Mouse (Mus musculus): ENCODE measurements around the gene Pkp2.
"Not testable (repeated sequence)": the region's sequence is repeated elsewhere in the genome, so short reads cannot be mapped to it uniquely, and the experiment has no call there.

Pkp2 gene

DNA sequence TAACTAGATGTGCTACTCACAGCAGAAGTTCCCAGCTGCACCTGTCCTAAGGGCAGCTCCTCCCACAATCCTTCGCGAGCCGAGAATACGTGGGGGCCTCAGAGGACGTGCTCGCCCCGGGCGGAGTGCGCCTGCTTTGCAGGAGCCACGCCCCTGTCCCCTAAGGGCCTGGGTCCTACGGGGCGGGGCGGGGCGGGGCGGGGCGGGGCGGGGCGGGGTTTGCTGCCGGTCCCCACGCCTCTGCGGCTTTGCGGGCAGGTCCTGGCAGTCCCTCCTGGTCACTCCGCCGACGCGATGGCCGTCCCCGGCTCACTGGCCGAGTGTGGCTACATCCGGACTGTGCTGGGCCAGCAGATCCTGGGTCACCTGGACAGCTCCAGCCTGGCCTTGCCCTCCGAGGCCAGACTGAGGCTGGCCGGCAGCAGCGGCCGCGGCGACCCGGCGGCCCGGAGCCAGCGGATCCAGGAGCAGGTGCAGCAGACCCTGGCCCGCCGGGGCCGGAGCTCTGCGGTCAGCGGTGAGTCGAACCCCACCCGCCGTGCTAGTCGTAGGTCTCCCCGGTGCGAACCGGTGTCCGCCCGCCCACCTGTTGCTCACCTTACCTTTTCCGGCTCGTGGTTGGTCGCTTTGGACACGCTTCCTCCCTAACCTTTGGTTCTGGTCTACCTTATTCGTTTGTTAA, at the start of gene Pkp2:
TSS of gene Pkp2 (plus strand) at position 240 of the 682 bp plus-strand sequence.
- in situ Hi-C loops (cut with MboI; ENCODE audit: low sequenced_read_pairs) = no loop called here

- in situ Hi-C loops (cut with MboI; ENCODE audit: low sequenced_read_pairs) = no loop called here
These were observed 15.7 kb upstream of the Pkp2 start for GRCm38 (mm10) chr16:16197374-16197773.

- in situ Hi-C loops (cut with MboI; ENCODE audit: low sequenced_read_pairs) = loop anchor here (10.0 kb wide), 1 partner anchor 383 kb away; no protein-coding TSS in a partner anchor
These were observed 11.1 kb upstream of the Pkp2 start for GRCm38 (mm10) chr16:16201991-16202390.

- in situ Hi-C loops (cut with MboI; ENCODE audit: low sequenced_read_pairs) = loop anchor here (10.0 kb wide), 1 partner anchor 380 kb away; no protein-coding TSS in a partner anchor
These were observed 8.5 kb upstream of the Pkp2 start for GRCm38 (mm10) chr16:16204648-16205047.

DNA sequence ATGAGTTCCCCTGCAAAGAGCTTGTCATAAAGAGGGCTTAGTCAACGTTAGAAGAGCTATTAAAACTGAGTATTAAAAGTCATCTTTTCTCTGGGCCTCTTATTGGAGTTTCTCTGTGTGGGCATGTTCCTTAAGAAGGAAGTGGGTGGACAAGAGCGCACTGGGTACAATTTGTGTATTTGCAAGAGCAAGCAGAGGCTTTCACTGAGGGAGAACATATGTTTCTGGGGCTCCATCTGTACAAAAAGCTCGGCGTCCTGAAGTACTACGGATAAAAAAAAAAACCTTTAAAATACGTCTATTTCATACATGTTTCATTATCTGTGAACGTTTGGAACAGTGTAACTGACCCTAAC, 417 bp upstream of the Pkp2 start:
- in situ Hi-C loops (cut with MboI; ENCODE audit: low sequenced_read_pairs) = no loop called here

- in situ Hi-C loops (cut with MboI; ENCODE audit: low sequenced_read_pairs) = no loop called here
These were observed 715 bp downstream of the Pkp2 start for GRCm38 (mm10) chr16:16213761-16214305.

DNA sequence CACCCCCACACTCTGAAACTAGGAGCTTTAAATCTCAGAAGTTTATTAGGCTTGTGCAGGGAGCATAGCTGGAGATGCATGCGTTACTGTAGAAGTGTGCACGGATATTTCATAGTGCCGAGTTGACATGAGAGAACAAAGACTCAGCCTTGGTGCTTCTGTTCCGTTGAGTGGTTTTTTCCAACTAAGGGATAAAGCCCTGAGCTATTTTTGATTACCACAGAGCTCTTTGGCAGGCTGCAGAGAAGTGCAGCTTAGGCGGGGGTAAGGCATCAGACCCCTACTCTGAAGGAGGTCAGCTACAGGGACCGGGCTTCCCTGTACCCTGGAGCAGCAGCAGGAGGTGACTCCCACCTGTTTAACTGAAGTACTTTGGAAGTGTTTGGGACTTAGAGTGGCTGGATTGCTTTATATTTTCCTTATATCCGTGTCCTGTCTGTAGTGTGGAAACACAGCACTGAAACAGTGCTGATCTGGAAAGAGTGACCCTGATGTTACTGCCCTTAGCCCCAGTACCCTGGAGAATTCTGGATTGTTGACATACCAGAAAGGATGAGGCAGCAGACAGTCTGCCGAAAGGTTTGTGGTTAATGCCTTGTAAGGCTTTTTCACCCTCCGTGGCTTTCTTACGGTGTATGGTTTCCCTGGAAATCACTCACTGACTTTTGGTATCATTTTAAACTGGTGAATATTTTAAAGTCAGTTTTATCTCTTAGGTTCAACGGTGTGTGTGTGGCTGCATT, 2.7 kb downstream of the Pkp2 start:
- in situ Hi-C loops (cut with MboI; ENCODE audit: low sequenced_read_pairs) = no loop called here

- in situ Hi-C loops (cut with MboI; ENCODE audit: low sequenced_read_pairs) = no loop called here
These were observed 3.8 kb downstream of the Pkp2 start for GRCm38 (mm10) chr16:16216934-16217333.

GRCm38 (mm10) chr16:16219835-16220234, 6.7 kb downstream of the Pkp2 start:
- in situ Hi-C loops (cut with MboI; ENCODE audit: low sequenced_read_pairs) = no loop called here

GRCm38 (mm10) chr16:16222651-16223050, 9.5 kb downstream of the Pkp2 start:
- in situ Hi-C loops (cut with MboI; ENCODE audit: low sequenced_read_pairs) = no loop called here

DNA sequence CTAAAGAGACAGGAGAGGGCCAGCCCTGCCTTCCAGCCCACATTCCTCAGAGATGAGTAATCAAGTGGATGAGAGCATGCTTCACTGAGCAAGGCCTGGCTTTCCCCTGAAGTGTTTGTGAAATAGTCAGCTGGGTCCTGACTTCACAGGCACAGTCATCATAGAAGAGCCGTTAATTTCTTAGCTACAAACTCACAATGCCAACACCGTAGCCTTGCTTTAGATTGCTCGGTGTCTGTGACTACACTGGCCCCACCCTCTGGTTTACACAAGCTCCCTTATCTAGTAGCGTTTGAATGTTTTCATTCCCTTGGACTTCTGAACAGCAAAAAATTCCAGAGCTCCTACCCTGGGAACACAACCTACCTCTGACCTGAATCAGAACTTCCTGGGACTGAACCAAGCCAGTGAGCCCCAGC, 11.4 kb downstream of the Pkp2 start:
- in situ Hi-C loops (cut with MboI; ENCODE audit: low sequenced_read_pairs) = no loop called here

DNA sequence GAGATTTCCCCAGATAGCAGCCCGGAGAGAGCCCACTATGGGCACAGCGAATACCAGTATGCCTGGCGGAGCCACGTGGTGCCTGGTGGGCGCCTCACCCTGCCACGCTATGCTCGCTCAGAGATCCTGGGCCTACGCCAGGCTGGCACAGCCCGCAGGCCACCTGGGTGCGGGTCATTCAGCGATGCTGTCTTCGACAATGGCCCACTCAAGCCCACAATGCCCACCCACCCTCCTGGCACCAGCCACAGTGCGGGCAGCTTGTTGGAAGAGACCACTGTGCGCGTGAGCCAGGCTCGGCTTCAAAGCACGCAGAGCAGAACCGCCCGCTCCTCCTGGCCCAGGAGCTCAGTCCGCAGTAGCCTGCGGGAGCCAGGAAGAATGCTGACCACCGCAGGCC, 12.7 kb downstream of the Pkp2 start:
- in situ Hi-C loops (cut with MboI; ENCODE audit: low sequenced_read_pairs) = no loop called here

GRCm38 (mm10) chr16:16230439-16230838, 17.3 kb downstream of the Pkp2 start:
- in situ Hi-C loops (cut with MboI; ENCODE audit: low sequenced_read_pairs) = no loop called here

GRCm38 (mm10) chr16:16233919-16234318, 20.8 kb downstream of the Pkp2 start:
- in situ Hi-C loops (cut with MboI; ENCODE audit: low sequenced_read_pairs) = no loop called here

- in situ Hi-C loops (cut with MboI; ENCODE audit: low sequenced_read_pairs) = not testable (repeated sequence)
These were observed 23.6 kb downstream of the Pkp2 start for GRCm38 (mm10) chr16:16236681-16237080.

DNA sequence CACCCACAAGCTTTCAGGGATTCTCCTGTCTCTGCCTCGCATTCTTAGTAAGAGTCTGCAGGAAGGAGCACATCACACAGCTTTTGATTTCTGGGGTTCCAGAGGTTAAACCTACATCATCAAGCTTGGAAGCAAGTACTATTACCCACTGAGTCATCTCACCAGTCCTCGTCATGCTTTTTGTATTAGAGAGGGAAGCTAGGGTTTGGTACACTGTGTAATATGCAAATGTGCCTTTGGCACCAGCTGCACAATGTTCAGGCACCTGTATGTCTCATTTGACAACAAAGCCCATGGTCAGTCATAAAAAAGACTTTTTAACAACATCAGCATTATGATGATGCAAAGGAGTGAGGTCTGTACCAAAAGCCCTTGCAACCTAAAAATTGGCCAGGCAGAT, 25.2 kb downstream of the Pkp2 start:
- in situ Hi-C loops (cut with MboI; ENCODE audit: low sequenced_read_pairs) = no loop called here

DNA sequence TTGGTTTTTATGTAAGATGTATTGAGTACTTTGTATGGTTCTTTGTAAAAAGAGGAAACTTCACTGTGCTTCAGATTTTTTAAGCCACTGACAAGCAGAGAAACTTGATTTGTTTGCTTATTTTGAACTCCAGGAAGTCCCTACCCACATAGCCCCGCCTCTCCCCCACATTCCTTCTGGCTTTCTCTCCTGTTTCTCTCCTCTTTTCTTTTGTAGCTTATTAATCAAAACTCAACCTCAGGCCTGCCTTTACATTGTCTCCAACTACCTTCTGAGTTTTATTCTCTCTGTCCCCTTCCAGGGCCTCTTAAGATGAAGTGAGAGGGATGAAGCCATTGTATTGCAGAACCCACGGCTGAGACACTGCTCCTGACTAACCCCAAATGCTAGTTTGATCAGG, 31.6 kb downstream of the Pkp2 start:
- in situ Hi-C loops (cut with MboI; ENCODE audit: low sequenced_read_pairs) = no loop called here

- in situ Hi-C loops (cut with MboI; ENCODE audit: low sequenced_read_pairs) = no loop called here
These were observed 37.4 kb downstream of the Pkp2 start for GRCm38 (mm10) chr16:16250470-16250869.

DNA sequence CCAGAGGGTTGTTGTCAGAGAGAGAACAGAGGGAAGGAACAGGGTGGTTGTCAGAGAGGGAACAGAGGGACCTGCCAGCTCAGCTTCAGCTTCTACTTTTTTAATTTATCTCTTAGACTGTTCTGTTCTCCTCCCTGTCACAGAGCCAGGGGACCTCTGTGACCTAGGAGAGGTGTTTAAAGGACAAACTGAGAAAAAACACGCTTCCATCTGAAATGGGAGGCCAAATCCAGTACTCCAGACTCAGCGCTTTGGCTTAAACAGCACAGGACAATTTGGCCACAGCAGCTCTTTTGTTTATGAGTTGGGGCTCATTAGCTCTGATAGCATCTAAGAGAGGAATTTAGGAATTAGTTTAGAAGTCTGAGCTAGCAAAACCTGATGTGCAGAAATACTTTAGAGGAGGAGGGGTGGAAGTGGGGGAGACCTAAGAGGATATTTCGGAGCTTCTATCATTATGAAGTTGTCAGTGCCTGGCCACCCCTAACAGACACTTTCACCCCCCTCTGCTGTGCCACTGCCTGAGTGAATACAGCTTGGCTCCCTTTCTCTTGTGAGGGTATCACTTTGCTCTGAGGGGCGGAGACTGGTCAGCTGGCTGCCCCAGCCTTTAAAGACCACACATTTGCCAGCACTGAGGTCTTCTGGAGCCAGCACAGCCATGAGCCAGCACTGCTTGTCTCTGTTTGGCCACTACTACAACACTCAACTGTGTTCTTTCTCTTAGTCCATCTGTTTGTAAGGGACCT, 40.4 kb downstream of the Pkp2 start:
- in situ Hi-C loops (cut with MboI; ENCODE audit: low sequenced_read_pairs) = no loop called here

DNA sequence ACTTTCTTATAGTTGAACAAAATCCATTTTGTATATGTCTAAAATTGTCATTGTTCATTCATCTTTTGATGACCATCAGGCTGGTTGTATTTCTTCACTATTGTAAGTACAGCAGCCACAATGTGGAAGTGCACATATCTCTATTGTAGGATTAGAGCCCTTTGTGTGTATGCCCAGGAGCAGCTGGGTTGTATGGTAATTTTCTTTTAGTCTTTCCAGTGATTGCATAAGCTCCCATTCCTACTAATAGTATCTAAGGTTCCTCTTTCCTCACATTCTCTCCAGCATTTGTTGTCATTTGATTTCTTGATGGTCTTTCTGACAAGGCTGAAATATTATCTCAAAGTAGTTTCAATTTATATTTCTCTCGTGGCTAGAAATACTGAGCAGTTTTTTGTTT, 42.1 kb downstream of the Pkp2 start:
- in situ Hi-C loops (cut with MboI; ENCODE audit: low sequenced_read_pairs) = no loop called here

DNA sequence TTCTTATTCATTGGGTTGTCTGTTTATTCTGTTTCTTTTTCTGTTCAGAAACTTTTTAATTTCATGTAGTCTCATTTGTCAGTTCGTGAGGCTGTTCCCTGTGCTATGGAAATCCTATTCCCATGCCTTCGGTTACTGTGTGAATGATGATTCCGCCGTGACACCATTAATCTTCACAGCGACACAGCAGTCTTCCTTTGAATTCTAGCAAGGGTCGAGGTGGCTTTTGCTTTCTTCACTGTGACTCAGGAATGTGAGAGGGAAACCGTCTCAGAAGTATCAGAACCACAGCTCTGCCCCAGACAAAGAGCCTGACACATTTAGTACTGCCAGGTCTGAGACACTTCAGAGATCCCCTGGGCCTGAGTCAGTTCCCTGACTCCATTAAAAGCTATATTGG, 42.8 kb downstream of the Pkp2 start:
- in situ Hi-C loops (cut with MboI; ENCODE audit: low sequenced_read_pairs) = no loop called here
